Mouse (Mus musculus) kidney, embryonic 16.5 days (tissue): ENCODE measurements at regions not wholly inside any gene's neighbourhood (a gene's known extent, or its start where the extent isn't known, plus 50 kb on each side); places are given as distances from the start of the nearest gene placed in this dataset.

Source experiments
- ATAC-seq: fragments of 200-750 bp; cut with Nextera tagmentation; 2 replicates; pipeline ENCODE4 v1.8.0; 2017; ENCODE audit warnings: moderate TSS enrichment; ENCODE audit not compliant: low FRiP score, low TSS enrichment
- H3K27ac ChIP-seq: fragments of 300-500 bp; sonication (generic); 2 replicates; pipeline ENCODE4 v1.5.1; 2014; ENCODE audit warnings: low read length
- H3K27me3 ChIP-seq: fragments of 300-500 bp; sonication (generic); 2 replicates; pipeline ENCODE4 v1.6.1; 2014; ENCODE audit warnings: low read length, control low read depth, mixed read lengths; ENCODE audit not compliant: insufficient read depth
- H3K36me3 ChIP-seq: fragments of 300-500 bp; sonication (generic); 2 replicates; pipeline ENCODE4 v1.6.1; 2014; ENCODE audit warnings: low read length, control low read depth, mixed read lengths; ENCODE audit not compliant: insufficient read depth
- H3K4me1 ChIP-seq: fragments of 300-500 bp; sonication (generic); 2 replicates; pipeline ENCODE4 v1.6.1; 2014; ENCODE audit warnings: low read length, control low read depth, mixed read lengths; ENCODE audit not compliant: insufficient read depth
- H3K4me2 ChIP-seq: fragments of 300-500 bp; sonication (generic); replicated peaks from 2 replicates; pipeline ENCODE4 v1.6.1; 2014; ENCODE audit warnings: low read depth, low read length
- H3K4me3 ChIP-seq: fragments of 300-500 bp; sonication (generic); 2 replicates; pipeline ENCODE4 v1.5.1; 2014; ENCODE audit warnings: mild to moderate bottlenecking, low read length
- H3K9ac ChIP-seq: fragments of 300-500 bp; sonication (generic); replicated peaks from 2 replicates; pipeline ENCODE4 v1.6.1; 2014; ENCODE audit warnings: low read length
- H3K9me3 ChIP-seq: fragments of 300-500 bp; sonication (generic); 2 replicates; pipeline ENCODE4 v1.6.1; 2016; ENCODE audit warnings: low read length, control low read depth
- WGBS: fragments of 180-500 bp; shearing (Covaris S2); extraction: QIAGEN DNeasy Blood & Tissue Kit; methylation state at CpG from one replicate; pipeline ENCODE4 v1.1.7; 2014; 5-methylcytosine and 5-hydroxymethylcytosine counted together

DNA sequence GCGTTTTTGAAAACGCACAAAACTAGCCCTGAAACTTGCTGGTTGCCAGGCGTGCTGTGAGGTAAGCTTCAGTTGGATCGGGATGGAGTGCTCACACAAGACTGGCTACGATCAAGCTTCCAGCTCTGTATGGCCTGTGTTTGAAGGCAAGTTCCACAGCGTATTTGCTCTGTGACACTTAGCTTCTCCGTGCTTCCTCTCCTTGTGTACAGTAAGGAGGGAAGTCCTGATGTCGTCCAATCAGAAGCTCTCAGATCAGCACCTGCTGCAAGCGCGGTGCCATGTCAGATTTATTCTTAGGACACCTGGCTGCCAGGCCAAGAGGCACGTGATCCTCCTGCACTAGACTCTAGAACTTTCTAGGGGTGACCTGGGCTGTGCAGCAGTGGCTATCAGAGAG, 236.0 kb downstream of the Cbln1 start:
- ATAC-seq: no peak
- no peak overlapping the region for H3K4me2 ChIP-seq
- H3K27ac ChIP-seq: 0 out of 2 replicates have a peak overlapping the region, but pooled peaks have one; percentile 1
- H3K9me3 ChIP-seq: no peaks in the 10 kb centered on the region
- H3K27me3 ChIP-seq: no peaks in the 10 kb centered on the region
- H3K4me1 ChIP-seq: peaks cover 23% of the 10 kb centered on the region
- WGBS: 78% methylated on average over 11 of the region's 11 CpGs
- H3K9ac ChIP-seq: no peak overlapping the region
- no peak overlapping the region for H3K4me3 ChIP-seq
- no peaks in the 10 kb centered on the region for H3K36me3 ChIP-seq

DNA sequence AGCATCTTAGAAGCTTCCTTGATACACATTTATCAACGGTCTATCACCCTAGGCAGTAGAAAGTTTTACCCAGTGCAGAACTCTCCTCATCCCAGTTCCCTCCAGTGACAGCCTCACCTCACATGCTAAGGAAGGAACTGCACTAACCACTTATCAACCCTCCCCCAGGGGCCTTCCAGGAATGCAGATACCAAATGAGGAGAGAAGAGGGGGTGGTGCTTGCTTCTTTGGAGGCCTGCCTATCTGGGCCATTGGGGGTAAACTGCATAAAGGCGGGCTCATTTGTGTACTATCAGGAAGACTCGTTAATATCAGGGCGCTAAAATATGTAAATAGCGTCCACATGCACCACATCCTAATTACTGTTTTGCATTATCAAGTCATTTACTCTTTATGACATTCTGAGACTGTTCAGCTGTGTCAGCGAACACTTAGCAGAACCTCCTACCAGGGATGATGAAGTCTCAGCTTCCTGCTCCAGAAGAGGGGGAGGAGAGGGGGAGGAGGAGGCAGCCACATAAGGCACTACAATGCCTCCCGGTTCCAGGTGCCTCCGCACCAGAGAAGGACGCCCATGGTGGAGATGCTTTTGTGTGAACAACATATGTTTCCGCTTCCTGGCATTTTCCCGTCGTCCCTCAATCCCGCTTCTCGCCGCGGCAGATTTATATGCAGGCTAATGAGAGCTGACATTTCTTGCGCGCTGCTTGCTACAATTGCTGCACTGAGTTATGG, 236.9 kb downstream of the Cbln1 start:
- 0 out of 2 replicates have a peak, but pooled peaks have one; percentile 21 for ATAC-seq
- H3K4me3 ChIP-seq: peak overlapping the region; percentile 21
- H3K9me3 ChIP-seq: no peaks in the 10 kb centered on the region
- peak overlapping the region; percentile 49 for H3K4me2 ChIP-seq
- no peak overlapping the region for H3K9ac ChIP-seq
- H3K27me3 ChIP-seq: no peaks in the 10 kb centered on the region
- no peak overlapping the region for H3K27ac ChIP-seq
- WGBS: 23% methylated on average over 18 of the region's 18 CpGs
- H3K4me1 ChIP-seq: peaks cover 23% of the 10 kb centered on the region
- H3K36me3 ChIP-seq: no peaks in the 10 kb centered on the region

DNA sequence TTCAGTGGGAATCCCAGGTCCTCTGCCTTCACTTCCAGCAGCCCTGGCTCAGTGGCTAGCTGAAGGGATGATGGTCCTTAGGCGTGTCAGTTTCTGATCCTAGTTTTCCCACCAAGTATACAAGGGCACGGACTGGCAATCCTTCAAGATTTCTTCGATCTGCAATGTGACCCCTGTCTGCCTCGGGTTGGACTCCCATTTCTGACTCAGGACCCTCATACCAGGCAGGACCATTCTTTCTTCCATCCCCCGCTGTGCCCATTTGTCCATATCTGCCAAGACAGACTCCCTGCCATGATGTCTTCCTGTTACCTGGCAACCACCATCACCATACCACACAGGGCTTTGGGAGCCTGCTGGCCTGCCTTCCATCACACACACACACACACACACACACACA, 238.1 kb downstream of the Cbln1 start:
- Histone ChIP-seq H3K9me3 (no peaks in the 10 kb centered on the region), H3K27me3 (no peaks in the 10 kb centered on the region), H3K9ac (no peak overlapping the region), H3K4me1 (peaks cover 23% of the 10 kb centered on the region), H3K4me2 (0 out of 2 replicates have a peak overlapping the region, but pooled peaks have one; percentile 16), H3K4me3 (no peak overlapping the region), H3K27ac (no peak overlapping the region), H3K36me3 (no peaks in the 10 kb centered on the region)
- no peak for ATAC-seq
- 66% methylated on average over 5 of the region's 5 CpGs for WGBS

DNA sequence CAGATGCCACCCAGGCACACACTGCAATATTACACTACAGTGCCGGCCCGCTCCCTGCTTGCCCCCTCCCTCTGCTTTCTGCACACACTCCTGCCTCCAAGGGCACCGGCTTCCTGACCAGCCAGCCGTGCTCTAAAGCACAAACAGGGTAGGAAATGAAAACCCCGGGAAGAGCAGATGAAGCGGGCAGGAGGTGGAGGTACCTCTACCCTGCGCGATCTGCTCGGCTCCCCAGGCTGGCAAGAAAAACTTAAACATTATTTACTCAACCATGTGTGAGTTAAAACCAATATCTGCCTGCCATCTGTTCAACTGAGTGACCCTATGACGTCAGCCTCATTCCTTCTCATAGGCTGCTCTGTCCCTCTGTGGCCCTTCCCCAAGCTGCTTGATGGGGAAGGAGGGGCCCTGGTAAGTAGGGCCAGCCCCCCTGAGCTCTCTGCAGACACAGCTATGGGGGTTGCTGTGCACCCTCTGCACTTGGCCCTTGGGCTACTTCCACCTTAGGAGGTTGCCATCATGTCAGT, 238.5 kb downstream of the Cbln1 start:
- H3K4me3 ChIP-seq: 0 out of 2 replicates have a peak overlapping the region, but pooled peaks have one; percentile 6

DNA sequence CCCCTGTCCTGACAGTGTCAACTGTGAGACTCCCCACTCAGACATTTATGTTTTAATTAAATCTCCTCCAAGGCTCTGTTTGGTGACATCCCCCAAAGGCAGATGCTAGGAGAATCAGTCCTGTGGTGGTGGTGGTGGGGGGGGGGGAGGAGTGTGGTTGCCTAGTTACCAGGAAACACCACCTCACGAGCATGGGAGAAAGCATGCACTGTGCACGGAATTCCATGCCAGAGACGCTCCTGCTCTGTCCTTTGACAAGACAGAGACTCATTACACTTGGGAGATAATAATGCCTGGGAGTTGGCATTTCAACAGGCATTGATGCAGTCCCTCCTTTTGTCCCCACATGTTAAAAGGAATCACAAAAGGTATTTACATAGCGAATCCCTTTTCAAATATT, 240.6 kb downstream of the Cbln1 start:
- no peaks in the 10 kb centered on the region for H3K27me3 ChIP-seq
- H3K9ac ChIP-seq: no peak overlapping the region
- no peak overlapping the region for H3K4me3 ChIP-seq
- no peak overlapping the region for H3K4me2 ChIP-seq
- no peak for ATAC-seq
- WGBS: 56% methylated on average over 4 of the region's 4 CpGs
- H3K9me3 ChIP-seq: no peaks in the 10 kb centered on the region
- no peaks in the 10 kb centered on the region for H3K36me3 ChIP-seq
- no peak overlapping the region for H3K27ac ChIP-seq
- H3K4me1 ChIP-seq: peaks cover 23% of the 10 kb centered on the region

More for the DNA sequence above, 238.5 kb downstream of the Cbln1 start:
- H3K4me2 ChIP-seq: 0 out of 2 replicates have a peak overlapping the region, but pooled peaks have one; percentile 16
- no peaks in the 10 kb centered on the region for H3K9me3 ChIP-seq
- ATAC-seq: peak; percentile 84
- H3K4me1 ChIP-seq: peaks cover 23% of the 10 kb centered on the region
- no peaks in the 10 kb centered on the region for H3K27me3 ChIP-seq
- H3K9ac ChIP-seq: no peak overlapping the region
- 23% methylated on average over 10 of the region's 10 CpGs for WGBS
- H3K27ac ChIP-seq: no peak overlapping the region
- no peaks in the 10 kb centered on the region for H3K36me3 ChIP-seq

DNA sequence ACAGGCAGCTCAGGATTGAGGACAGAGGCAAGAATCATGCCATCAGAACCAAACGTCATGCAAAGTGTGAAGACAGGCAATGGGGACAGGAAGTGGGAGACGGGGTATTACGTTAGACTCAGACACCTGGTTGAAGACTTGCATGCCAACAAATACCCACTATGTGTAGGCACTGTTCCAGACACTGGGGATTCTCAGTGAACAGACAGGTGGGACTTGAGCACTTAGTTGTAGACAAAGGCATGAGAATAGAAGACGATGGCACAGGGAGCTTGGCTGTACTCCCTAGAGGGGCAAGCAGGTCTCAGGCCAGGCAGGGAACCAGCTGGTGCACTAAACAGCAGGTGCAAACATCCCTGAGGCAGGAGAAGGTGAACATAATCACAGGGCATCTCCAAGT, 242.3 kb downstream of the Cbln1 start:
- WGBS: 87% methylated on average over 4 of the region's 4 CpGs
- Histone ChIP-seq H3K27ac (no peak overlapping the region), H3K4me1 (peaks cover 11% of the 10 kb centered on the region; the same call in 1 of the 2 replicates), H3K9me3 (no peaks in the 10 kb centered on the region), H3K4me2 (no peak overlapping the region), H3K27me3 (no peaks in the 10 kb centered on the region), H3K4me3 (no peak overlapping the region), H3K9ac (no peak overlapping the region), H3K36me3 (no peaks in the 10 kb centered on the region)
- ATAC-seq: no peak

DNA sequence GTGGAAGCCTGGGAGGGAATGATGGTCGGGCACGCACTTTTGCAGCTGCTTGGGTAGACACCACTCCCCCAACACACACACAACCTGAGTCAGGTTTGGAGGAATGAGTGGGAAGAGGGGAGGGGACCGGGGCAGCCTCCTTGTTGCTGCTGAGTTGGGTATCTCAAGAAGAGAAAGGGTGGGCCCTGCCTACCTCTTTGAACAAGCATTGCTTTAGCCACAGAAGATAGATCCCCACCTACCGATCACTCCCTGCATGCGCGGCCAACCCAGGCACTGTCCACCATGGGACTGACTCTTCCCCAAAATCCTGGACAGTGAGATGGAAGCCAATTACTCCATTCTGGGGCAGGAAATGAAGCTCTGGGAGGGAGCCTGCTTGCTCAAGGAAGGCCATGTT, 243.2 kb downstream of the Cbln1 start:
- H3K27me3 ChIP-seq: no peaks in the 10 kb centered on the region
- H3K9ac ChIP-seq: no peak overlapping the region
- no peaks in the 10 kb centered on the region for H3K36me3 ChIP-seq
- 85% methylated on average over 6 of the region's 6 CpGs for WGBS
- H3K4me2 ChIP-seq: no peak overlapping the region
- H3K4me3 ChIP-seq: no peak overlapping the region
- peaks cover 8% of the 10 kb centered on the region; the same call in 1 of the 2 replicates for H3K4me1 ChIP-seq
- ATAC-seq: no peak
- no peak overlapping the region for H3K27ac ChIP-seq
- H3K9me3 ChIP-seq: no peaks in the 10 kb centered on the region

DNA sequence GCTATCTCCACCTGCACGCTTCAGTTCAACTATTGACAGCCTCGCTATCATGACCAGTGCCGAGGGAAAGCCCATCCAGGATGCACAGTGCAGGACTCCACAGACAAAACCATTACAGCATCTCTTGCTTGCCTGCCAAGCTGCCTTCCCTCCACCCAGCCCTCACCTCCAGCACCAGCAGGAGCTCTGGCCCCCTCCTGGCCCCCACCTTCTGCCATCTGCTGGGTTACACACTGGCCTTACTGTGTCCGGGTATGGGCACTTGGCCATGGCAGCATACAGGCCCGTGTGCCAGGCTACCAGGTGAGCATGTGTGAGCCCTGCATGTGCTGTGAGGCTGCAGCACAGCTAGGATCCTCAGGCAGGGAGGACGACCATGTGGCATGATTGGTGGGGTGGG, 243.6 kb downstream of the Cbln1 start:
- H3K4me2 ChIP-seq: no peak overlapping the region
- 90% methylated on average over 6 of the region's 6 CpGs for WGBS
- H3K27ac ChIP-seq: no peak overlapping the region
- no peaks in the 10 kb centered on the region for H3K27me3 ChIP-seq
- no peaks in the 10 kb centered on the region for H3K36me3 ChIP-seq
- no peak for ATAC-seq
- no peaks in the 10 kb centered on the region for H3K9me3 ChIP-seq
- H3K4me1 ChIP-seq: peaks cover 4% of the 10 kb centered on the region; the same call in 1 of the 2 replicates
- H3K9ac ChIP-seq: no peak overlapping the region
- no peak overlapping the region for H3K4me3 ChIP-seq

DNA sequence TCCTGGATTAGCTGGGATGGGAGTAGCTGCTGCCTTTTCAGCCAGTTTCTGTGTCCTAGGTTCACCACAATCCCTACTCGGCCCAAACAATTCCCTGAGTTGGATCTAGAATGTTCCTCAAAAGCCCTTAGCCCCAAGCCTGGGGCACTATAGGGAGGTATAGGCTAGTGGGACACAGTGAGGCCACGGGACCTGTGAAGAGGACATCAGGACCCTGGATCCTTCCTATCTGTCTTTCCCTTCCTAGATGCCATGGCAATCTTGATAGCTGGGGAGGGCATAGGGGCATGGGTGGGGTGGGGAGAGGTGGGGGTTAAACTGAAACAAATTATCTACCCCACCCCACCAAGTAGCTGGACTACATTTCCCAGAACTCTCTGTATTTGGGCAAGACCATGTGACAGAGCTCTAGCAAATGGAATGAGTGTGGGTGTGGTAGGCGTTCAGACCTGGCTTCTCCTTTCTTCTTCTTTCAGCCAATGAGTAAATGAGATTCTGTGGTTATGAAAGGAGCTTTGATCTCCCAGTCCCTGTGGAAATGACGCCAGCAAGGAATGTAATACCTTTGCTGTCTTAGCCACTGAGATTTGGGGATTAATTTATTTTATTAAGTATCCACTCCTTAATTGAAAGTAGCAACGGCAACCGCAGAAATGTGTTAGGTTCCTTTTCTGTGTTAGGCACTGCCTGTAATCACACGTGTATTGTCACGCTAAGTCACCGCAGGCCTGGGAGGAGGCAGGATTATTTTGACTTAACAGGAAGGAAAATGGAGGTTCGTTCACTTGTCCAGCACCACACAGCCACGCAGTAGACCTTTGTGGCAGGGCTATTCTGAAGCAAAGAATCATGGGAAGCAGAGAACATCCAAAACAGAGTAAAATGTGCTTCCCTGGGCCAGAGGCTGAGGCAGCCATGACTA, 246.6 kb downstream of the Cbln1 start:
- Histone ChIP-seq H3K4me3 (no peak overlapping the region), H3K9ac (no peak overlapping the region), H3K27ac (no peak overlapping the region), H3K9me3 (no peaks in the 10 kb centered on the region), H3K4me2 (no peak overlapping the region), H3K27me3 (no peaks in the 10 kb centered on the region), H3K36me3 (no peaks in the 10 kb centered on the region), H3K4me1 (no peaks in the 10 kb centered on the region)
- 80% methylated on average over 11 of the region's 11 CpGs for WGBS
- ATAC-seq: peak; percentile 65; the same call in 1 of the 2 replicates
